Mouse (Mus musculus) layer of hippocampus, adult 2 months (tissue): ENCODE results near the gene Thrsp. TPM values are rescaled to one million over a fixed set of nuclear protein-coding genes. Genes with fewer than 3 reads are reported as not detected.
"Not testable (repeated sequence)": the region's sequence is repeated elsewhere in the genome, so short reads cannot be mapped to it uniquely, and the experiment has no call there.

Experiments used
- DNase-seq, 2 experiments: peaks; one replicate each; pipeline ENCODE4 v3.0.0; 2022; ENCODE audit warnings: low spot score in 2 of 2
- H3K27ac ChIP-seq: fragments of 200-600 bp; 2 replicates; pipeline ENCODE4 v1.8.1; 2022
- H3K4me3 ChIP-seq: fragments of 200-600 bp; 2 replicates; pipeline ENCODE4 v1.8.1; 2022; ENCODE audit warnings: mild to moderate bottlenecking
- CTCF ChIP-seq: fragments of 200-600 bp; conservative IDR thresholded peaks from 2 replicates; pipeline ENCODE4 v1.8.1; 2022; ENCODE audit warnings: antibody characterized with exemption, mild to moderate bottlenecking, moderate library complexity
- long read RNA-seq, 2 experiments: library from polyadenylated mRNA; stranded (forward); transcript quantifications; one replicate each; pipeline ENCODE4 v2.0.0; 2021; ENCODE audit warnings: borderline mapping rate in 2 of 2
- total RNA-seq, 2 experiments: library from RNA; stranded (reverse); gene quantifications; 2 replicates each; pipeline ENCODE4 v1.2.3; 2021

The Thrsp gene
- 10 to 100 TPM; 40.0 to 40.6 TPM for total RNA-seq
- long read RNA-seq, experiment 1, transcript Thrsp-201 (2 exons, 1,277 nt), result major isoform, 39 of 57 reads
- long read RNA-seq, experiment 1, partial matches to known transcripts, result 18 of 57 reads
- long read RNA-seq, experiment 1, other reads (novel, unspliced or antisense), result 0 of 57 reads
- long read RNA-seq, experiment 2, transcript Thrsp-201 (2 exons, 1,277 nt), result major isoform, 49 of 66 reads
- long read RNA-seq, experiment 2, partial matches to known transcripts, result 17 of 66 reads
- long read RNA-seq, experiment 2, other reads (novel, unspliced or antisense), result 0 of 66 reads

DNA sequence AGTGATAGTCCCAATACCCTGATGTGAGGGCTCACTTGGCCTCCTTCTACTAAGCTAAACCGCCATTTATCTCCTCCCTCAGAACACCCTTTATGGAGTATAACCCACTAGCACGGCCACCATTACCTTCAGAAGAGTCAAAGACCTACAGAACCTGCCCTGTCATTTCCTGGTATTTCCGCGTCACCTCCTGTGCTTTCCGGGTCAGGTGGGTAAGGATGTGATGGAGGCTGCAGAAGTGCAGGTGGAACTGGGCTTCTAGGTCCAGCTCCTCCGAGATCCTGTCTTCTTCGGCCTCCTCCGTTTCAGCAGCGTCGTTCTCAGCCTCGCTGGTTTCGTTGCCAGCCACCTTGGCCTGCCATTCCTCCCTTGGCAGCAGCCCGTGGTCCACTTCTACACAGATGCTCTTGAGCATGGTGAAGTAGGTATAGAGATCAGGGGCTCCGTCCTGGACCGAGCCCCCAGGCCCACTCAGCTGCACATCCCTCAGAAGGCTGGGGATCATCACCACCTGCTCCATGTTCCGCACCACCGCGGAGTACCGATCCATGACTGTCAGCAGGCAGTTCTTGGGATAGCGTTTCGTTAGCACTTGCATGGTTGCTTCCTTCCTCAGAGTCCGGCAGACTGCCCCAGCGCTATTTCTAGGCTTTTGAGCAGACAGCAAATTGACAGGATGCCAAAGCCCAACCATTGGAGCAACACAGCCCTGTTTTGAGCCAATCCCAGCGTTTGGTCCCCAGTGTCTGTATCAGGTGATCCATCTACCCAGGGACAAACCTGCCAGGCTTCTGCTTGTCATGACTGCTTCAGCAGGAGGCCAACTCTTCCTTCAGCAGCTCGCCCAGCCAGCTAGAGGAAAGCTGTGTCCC, at the start of gene Thrsp:
Gene Thrsp (minus strand): TSS at position 825 of the 872 bp plus-strand sequence.
- no peak for TF ChIP-seq CTCF
- Histone ChIP-seq H3K4me3 (peak within 1 kb of the TSS; percentile 59), H3K27ac (peak within 1 kb of the TSS; percentile 88)
- DNase-seq, result peak; percentile 71 to 83

DNA sequence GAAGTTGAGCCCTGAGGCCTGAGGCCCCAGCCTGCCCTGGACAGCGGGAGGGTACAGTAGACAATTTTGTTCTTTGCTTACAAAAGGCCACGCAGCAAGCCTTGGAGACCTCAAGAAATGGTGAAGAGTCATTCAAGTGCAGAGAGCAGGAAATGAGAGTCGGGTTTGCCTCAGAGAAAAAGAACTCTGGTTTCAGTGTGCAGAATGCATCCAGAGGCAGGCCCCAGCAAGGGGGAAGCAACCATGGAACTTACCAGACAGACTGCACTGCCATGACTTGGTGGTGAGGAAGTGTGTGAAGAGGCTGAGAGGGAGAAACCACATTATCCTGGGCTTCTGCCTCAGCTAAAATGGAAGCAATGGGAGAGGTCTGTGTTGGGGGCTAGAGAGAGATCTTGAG, 38.0 kb upstream of the Thrsp start:
- no peak overlapping the region for H3K27ac ChIP-seq
- no peak for DNase-seq
- no peak for TF ChIP-seq CTCF
- H3K4me3 ChIP-seq, result no peak overlapping the region

DNA sequence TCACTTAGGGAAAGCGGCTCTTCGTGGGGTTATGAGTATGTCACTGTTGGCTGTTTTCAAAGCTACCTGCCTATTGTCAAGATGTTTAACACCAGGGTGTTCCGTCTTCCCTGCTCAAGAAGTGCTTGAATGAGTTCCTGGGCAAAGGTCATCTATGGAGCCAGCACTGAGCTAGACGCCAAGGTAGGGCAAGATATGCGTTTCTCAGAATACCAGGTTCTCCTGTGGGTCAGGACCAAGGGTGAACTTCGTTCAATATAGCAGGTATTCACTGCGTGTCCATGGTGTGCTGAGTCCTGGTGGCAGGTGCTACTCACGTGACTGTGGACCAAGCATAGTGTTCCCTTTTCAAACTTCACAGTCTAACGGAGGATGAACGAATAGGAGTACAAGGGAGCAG, 37.3 kb upstream of the Thrsp start:
- no peak overlapping the region for H3K4me3 ChIP-seq
- H3K27ac ChIP-seq, result no peak overlapping the region
- DNase-seq, result no peak
- TF ChIP-seq CTCF, result no peak

DNA sequence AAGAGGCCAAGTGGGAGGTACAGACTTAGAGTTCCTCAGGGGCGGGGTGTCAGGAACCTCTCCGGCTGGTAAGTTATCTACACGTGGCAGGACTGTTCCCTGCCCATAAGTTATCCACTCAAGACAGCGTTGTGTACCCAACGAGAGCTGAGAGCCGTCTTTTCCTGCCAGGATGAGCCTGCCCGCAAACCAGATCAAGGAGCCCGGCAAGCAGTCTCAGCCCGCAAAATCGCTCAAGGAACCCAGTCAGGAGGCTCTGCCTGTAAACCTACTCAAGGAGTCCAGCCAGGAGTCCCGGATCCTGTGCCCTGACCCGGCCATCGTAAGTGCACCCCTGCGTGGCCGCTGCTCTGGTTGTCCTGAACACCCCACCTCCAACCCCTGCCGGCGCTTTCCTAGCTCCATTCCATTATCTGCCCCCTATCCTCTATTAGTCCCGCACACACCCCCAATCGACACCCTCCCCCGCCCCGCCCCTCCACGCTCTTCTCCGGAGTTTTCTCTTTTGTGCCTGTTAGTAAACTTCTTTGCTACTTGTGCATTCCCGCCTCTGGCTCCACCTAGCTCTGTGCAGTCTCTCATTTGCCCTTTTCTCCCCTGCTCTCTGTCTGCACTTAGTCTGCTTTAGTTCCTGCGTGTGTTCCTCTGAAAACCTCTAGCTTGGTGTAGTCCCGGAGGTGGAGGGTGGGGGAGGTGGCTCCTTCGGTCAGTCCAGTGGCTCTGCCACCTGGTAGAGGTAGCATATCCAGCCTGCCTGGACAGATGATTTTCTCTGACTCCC, 35.8 kb upstream of the Thrsp start:
- no peak for DNase-seq
- Histone ChIP-seq H3K4me3 (peak overlapping the region; percentile 50), H3K27ac (peak overlapping the region; percentile 68)
- TF ChIP-seq CTCF, result no peak

DNA sequence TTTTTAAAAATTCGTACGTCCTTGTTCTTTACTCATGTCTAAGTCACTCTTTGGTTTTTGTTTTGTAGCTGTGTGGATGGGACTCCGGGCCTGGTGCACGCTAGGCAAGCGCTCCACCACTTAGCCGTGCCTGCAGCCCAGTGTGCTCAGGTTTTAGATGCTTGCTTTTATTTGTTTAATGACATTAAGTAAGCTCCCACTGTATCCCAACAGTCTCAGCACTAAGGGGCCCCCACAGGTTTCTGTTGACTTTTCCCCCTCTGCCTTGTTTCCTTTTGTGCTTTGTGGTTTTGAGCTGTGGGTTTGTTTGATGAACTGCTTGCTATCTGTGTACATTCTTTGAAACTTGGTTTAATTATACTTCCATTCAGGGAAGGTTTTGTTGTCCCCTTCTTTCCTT, 34.7 kb upstream of the Thrsp start:
- H3K27ac ChIP-seq, result peak overlapping the region; percentile 68; the same call in 1 of the 2 replicates
- DNase-seq, result no peak
- TF ChIP-seq CTCF, result no peak
- H3K4me3 ChIP-seq, result no peak overlapping the region

DNA sequence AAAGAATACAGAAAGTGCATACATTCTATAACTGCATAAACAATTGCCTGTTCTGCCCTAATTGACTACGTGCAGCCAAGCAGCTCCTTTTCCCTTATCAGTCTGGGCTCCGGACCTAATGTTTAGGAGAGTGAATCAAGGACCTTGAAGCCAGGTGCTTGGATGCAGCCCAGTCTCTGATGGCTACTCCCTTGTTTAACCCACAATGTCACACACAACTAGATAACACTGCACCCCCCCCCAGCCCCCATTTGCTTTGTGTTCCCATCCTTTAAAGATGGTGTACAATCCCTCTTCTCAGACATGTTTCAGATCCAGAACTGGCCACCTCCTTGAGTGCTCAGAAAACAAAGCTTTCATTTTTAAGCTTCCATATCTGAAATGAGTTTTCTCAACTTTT, 33.5 kb upstream of the Thrsp start, which contains the start of gene Kctd14:
Gene Kctd14 (plus strand): TSS at position 301 of the 400 bp plus-strand sequence.
- DNase-seq, H3K4me3 ChIP-seq, H3K27ac ChIP-seq: not testable (repeated sequence)

DNA sequence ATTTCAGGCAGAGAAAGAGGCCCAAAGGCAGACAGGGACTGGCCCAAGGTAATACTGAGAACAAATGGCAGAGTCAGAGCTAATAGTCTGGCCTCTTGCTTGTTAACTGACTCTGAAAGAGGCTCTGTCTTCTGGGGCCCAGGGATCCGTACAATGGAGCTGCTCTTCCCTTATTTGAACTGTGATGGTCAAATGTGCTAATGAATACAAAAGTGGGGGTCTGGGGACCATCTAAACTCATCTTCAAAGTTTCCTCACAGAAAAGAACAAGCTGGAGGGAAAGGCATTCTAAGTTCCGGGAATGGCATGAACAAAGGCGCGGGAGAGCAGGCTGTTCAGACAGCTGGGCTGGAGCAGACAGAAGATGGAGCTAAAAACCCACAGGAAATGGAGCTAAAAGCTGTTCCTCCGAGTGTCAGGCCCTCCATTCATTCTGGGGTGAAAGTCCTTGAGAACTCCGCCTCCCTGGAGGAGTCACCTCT, 29.6 kb upstream of the Thrsp start:
- H3K27ac ChIP-seq, result peak overlapping the region; percentile 95
- no peak overlapping the region for H3K4me3 ChIP-seq
- TF ChIP-seq CTCF, result peak; percentile 61
- peak; percentile 31 to 46 for DNase-seq

DNA sequence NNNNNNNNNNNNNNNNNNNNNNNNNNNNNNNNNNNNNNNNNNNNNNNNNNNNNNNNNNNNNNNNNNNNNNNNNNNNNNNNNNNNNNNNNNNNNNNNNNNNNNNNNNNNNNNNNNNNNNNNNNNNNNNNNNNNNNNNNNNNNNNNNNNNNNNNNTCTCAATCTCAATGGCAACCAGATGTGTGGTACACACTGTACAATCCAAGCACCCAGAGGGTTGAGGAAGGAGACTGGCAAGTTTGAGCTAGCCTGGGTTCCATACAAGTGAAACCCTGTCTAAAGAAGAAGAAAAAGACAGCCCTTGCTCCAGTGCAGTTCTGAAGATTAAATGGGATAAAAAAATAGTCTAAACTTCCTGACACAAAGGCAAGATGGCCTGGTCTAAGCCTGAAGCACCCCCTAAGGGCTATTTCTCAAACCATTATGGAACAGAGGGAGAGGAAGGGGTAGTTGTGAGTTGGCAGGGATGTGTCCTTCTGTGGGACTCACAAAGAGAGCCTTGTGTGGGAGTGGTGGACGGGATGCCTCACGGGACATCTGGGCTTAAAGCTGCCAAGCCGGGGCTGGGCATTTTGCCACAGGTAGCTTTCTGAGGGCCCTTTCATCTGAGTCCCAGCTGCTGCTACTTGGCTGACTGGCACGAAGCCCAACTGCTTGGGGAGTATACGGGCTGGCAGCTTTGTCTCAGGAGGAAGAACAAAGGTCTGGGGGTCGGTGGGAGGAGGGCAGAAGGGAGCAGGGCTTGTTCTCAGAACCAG, 28.8 kb upstream of the Thrsp start:
- peak overlapping the region; percentile 95 for H3K27ac ChIP-seq
- DNase-seq, result peak; percentile 90 to 93
- H3K4me3 ChIP-seq, result no peak overlapping the region
- 0 out of 2 replicates have a peak, but pooled peaks have one; percentile 2 for TF ChIP-seq CTCF

DNA sequence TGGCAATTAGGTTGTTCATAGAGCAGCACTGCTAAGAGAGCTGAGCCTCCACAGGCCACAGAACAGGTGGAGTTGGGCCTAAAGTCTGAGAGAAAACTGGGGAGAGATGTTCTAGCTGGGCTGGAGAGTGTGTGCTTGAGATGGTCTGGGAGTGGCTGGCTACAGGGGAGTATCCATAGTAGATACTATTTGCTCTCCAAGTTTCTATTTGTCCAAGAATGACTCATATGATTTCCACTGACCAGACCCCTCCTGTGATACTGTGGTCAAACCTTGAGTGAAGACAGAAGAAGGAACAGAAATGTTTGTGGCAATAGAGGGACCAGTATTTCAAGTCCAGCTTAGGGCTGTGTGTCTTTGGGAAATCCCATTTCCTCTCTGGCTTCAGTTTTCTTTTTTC, 21.5 kb upstream of the Thrsp start:
- no peak for TF ChIP-seq CTCF
- DNase-seq, result no peak
- no peak overlapping the region for H3K27ac ChIP-seq
- H3K4me3 ChIP-seq, result no peak overlapping the region

DNA sequence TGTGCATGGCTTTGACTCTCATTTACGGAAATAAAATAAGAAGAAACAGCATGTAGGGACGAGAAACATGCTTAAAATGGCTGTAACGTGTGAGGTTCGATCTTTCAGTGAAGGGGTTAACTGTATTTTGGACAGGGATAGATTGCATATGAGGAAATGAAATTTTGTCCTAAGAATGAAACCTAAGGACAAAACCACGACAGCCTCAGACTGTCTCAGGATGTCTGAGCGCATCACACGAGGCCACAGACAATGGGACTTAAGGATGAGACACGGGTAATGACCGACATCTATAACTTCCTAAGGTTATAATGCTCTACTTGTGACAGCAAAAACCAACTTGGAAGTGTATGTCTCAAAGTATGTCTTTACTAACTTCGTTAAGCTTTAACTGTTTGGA, 17.0 kb upstream of the Thrsp start:
- no peak overlapping the region for H3K27ac ChIP-seq
- H3K4me3 ChIP-seq, result no peak overlapping the region
- DNase-seq, result no peak
- TF ChIP-seq CTCF, result no peak

DNA sequence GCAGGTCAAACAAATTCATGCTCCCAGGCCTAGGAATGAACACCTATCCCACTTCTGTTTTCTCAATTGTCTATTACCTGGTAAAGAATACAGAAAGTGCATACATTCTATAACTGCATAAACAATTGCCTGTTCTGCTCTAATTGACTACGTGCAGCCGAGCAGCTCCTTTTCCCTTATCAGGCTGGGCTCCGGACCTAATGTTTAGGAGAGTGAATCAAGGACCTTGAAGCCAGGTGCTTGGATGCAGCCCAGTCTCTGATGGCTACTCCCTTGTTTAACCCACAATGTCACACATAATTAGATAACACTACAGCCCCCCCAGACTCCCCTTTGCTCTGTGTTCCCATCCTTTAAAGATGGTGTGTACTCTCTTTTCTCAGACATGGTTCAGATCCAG, 16.0 kb upstream of the Thrsp start:
- not testable (repeated sequence) for DNase-seq, H3K27ac ChIP-seq, H3K4me3 ChIP-seq

DNA sequence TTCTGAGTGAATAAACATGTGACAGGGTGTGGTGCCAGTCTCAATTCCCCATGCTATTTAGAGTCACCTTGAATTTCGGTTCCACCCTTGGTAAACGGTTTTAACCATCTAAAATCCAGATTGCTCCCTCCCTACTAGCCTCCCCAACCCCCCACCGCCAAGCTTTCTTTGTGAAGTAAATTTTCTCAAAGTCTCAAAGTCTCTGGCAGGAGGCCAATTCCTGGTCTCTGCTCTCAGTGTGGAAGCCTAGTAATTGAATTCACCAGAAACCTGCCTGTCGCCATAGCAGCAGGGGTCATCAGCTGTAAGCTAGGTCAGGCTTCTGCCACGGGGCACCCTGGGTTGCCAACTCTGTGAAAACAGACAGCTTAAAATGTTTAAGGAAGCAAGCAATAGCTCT, 12.2 kb upstream of the Thrsp start:
- no peak for DNase-seq
- H3K4me3 ChIP-seq, result no peak overlapping the region
- H3K27ac ChIP-seq, result no peak overlapping the region
- TF ChIP-seq CTCF, result no peak
